Mouse (Mus musculus) neural tube, embryonic 14.5 days (tissue): Measurements from ENCODE around the gene Mettl14. TPM values are rescaled to one million over a fixed set of nuclear protein-coding genes. Genes with fewer than 3 reads are reported as not detected.

Experiments
- ATAC-seq: fragments of 200-750 bp; cut with Nextera tagmentation; 2 replicates; pipeline ENCODE4 v1.8.0; 2017; ENCODE audit warnings: low read depth, mild to moderate bottlenecking, moderate TSS enrichment, moderate library complexity
- H3K27ac ChIP-seq: fragments of 300-500 bp; sonication (generic); 2 replicates; pipeline ENCODE4 v1.5.1; 2014; ENCODE audit warnings: low read depth, mild to moderate bottlenecking, control low read depth, low read length, moderate library complexity, mixed read lengths
- H3K27me3 ChIP-seq: fragments of 300-500 bp; sonication (generic); 2 replicates; pipeline ENCODE4 v1.6.1; 2014; ENCODE audit warnings: low read length; ENCODE audit not compliant: control insufficient read depth, insufficient read depth
- H3K36me3 ChIP-seq: fragments of 300-500 bp; sonication (generic); 2 replicates; pipeline ENCODE4 v1.6.1; 2014; ENCODE audit warnings: low read length, mixed read lengths; ENCODE audit not compliant: control insufficient read depth, insufficient read depth
- H3K4me1 ChIP-seq: fragments of 300-500 bp; sonication (generic); 2 replicates; pipeline ENCODE4 v1.6.1; 2014; ENCODE audit warnings: low read length; ENCODE audit not compliant: control insufficient read depth, insufficient read depth
- H3K4me2 ChIP-seq: fragments of 300-500 bp; sonication (generic); 2 replicates; pipeline ENCODE4 v1.6.1; 2014; ENCODE audit warnings: mild to moderate bottlenecking, low read depth, low read length, control low read depth
- H3K4me3 ChIP-seq: fragments of 300-500 bp; sonication (generic); 2 replicates; pipeline ENCODE4 v1.5.1; 2014; ENCODE audit warnings: low read depth, low read length, control low read depth, mixed read lengths
- H3K9ac ChIP-seq: fragments of 300-500 bp; sonication (generic); replicated peaks from 2 replicates; pipeline ENCODE4 v1.6.1; 2014; ENCODE audit warnings: low read depth, mild to moderate bottlenecking, control low read depth, low read length, mixed read lengths
- H3K9me3 ChIP-seq: fragments of 300-500 bp; sonication (generic); 2 replicates; pipeline ENCODE4 v1.6.1; 2016; ENCODE audit warnings: low read length; ENCODE audit not compliant: control insufficient read depth
- WGBS: fragments of 180-500 bp; shearing (Covaris S2); extraction: QIAGEN DNeasy Blood & Tissue Kit; methylation state at CpG from one replicate; pipeline ENCODE4 v1.1.7; 2014; 5-methylcytosine and 5-hydroxymethylcytosine counted together
- polyA plus RNA-seq: library from polyadenylated mRNA; unstranded; fragments of >200 nt; fragmentation: Nextera tagmentation; extraction: Ambion mirVana; gene quantifications from 2 replicates; pipeline ENCODE4 v1.2.1, GENCODE M21; 2014

Gene Mettl14
- polyA plus RNA-seq: 16.6 and 19.8 TPM in 2 replicates

DNA sequence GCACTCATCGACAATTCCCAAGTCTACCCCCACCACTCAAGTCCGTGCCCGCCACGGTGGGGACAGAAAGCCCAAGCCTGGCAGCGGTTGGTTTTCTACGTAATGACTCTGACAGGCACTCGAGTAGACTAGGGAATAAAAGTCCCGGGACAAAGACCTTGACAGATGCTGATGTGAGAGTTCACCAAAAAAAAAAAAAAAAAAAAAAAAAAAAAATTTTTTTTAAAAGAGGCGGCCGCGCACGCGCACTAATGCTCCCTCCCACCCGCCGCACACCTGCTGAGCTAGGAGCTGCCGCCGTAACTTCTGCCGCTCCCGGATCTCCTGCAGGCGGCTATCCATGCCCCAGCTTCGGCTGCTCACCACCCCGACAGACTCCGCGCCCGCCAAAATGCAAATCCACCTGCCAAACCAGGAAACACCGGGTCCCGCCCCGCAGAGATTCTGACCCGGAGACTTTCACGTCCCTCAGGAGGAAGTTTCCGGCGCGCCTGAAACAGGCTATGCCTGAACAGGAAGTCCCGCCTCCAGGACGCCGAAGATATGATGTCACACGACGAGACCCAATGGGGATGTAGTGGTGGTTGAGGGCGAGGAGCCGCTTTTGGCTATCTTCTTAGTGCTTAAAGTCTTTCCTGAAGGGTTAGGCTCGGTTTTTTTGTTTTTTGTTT, at the start of gene Mettl14:
Mettl14 (minus strand) TSS at position 623 of the 671 bp plus-strand sequence.
- H3K27ac ChIP-seq: peak within 1 kb of the TSS; percentile 85
- H3K27me3 ChIP-seq: no peaks in the 10 kb centered on the region
- H3K4me2 ChIP-seq: peak within 1 kb of the TSS; percentile 81
- peaks cover 14% of the 10 kb centered on the region for H3K4me1 ChIP-seq
- peak within 1 kb of the TSS; percentile 59; the same call in 1 of the 2 replicates for H3K9ac ChIP-seq
- no peaks in the 10 kb centered on the region for H3K9me3 ChIP-seq
- H3K4me3 ChIP-seq: peak within 1 kb of the TSS; percentile 69
- H3K36me3 ChIP-seq: 0 out of 2 replicates have a peak, but pooled peaks cover 2% of the 10 kb centered on the region
- ATAC-seq: peak; percentile 100
- under 1% methylated on average over 41 of the region's 41 CpGs for WGBS

- H3K27ac ChIP-seq: no peak overlapping the region
- no peak overlapping the region for H3K9ac ChIP-seq
- no peak for ATAC-seq
- no peaks in the 10 kb centered on the region for H3K4me1 ChIP-seq
- no peaks in the 10 kb centered on the region for H3K9me3 ChIP-seq
- WGBS: 80% methylated on average over 3 of the region's 3 CpGs
- no peaks in the 10 kb centered on the region for H3K27me3 ChIP-seq
- H3K4me3 ChIP-seq: no peak overlapping the region
- H3K4me2 ChIP-seq: no peak overlapping the region
- no peaks in the 10 kb centered on the region for H3K36me3 ChIP-seq
Observed at GRCm38 (mm10) chr3:123433362-123433761, 47.5 kb upstream of the Mettl14 start.

DNA sequence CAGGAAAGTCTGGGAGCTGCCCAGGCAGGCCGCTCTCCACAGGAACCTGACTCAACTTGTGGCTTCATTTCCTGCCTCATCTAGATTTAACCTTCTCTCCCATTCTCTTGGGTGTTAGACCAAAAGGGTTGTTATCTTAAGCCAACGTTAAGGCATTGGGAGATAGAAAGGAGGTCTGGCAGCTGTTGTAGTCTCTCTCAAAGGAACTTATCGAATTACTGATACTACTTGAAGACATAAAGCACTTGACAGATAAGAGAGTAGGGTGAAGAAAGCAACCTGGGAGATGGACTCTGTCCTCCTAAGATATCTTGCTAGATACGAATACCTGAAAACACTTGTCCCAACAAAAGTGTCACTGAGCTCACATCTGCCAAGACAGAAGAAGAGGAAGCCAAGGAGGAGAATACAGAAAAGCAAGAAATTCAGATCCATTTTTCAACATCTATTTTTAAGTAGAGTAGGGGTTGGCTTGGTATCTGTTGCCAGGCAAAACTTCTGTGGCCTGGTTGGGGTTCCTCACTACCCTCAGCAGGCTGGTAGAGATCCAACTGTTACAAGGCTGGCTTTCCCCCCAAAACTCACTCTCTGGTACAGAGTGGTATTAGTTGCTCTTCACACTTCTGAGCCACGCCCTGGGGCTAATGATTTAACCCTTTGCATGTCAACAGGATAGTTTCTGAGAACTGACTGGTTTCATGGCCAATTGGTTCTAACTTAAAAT, 46.2 kb upstream of the Mettl14 start:
- Histone ChIP-seq H3K27me3 (no peaks in the 10 kb centered on the region), H3K9me3 (no peaks in the 10 kb centered on the region), H3K4me3 (no peak overlapping the region), H3K4me1 (no peaks in the 10 kb centered on the region), H3K36me3 (no peaks in the 10 kb centered on the region), H3K4me2 (no peak overlapping the region), H3K9ac (no peak overlapping the region), H3K27ac (no peak overlapping the region)
- no peak for ATAC-seq
- WGBS: 75% methylated on average over 5 of the region's 5 CpGs

- no peaks in the 10 kb centered on the region for H3K4me1 ChIP-seq
- H3K4me3 ChIP-seq: no peak overlapping the region
- no peaks in the 10 kb centered on the region for H3K36me3 ChIP-seq
- no peaks in the 10 kb centered on the region for H3K9me3 ChIP-seq
- H3K27me3 ChIP-seq: no peaks in the 10 kb centered on the region
- 87% methylated on average over 22 of the region's 22 CpGs for WGBS
- no peak for ATAC-seq
- no peak overlapping the region for H3K4me2 ChIP-seq
- H3K9ac ChIP-seq: no peak overlapping the region
- H3K27ac ChIP-seq: no peak overlapping the region
Observed at GRCm38 (mm10) chr3:123429597-123430458, 43.9 kb upstream of the Mettl14 start.

- H3K27ac ChIP-seq: no peak overlapping the region
- H3K4me3 ChIP-seq: no peak overlapping the region
- no peaks in the 10 kb centered on the region for H3K9me3 ChIP-seq
- 66% methylated on average over 4 of the region's 4 CpGs for WGBS
- H3K9ac ChIP-seq: no peak overlapping the region
- H3K4me2 ChIP-seq: no peak overlapping the region
- no peaks in the 10 kb centered on the region for H3K36me3 ChIP-seq
- no peaks in the 10 kb centered on the region for H3K4me1 ChIP-seq
- ATAC-seq: no peak
- no peaks in the 10 kb centered on the region for H3K27me3 ChIP-seq
Observed at GRCm38 (mm10) chr3:123428005-123428404, 42.1 kb upstream of the Mettl14 start.

DNA sequence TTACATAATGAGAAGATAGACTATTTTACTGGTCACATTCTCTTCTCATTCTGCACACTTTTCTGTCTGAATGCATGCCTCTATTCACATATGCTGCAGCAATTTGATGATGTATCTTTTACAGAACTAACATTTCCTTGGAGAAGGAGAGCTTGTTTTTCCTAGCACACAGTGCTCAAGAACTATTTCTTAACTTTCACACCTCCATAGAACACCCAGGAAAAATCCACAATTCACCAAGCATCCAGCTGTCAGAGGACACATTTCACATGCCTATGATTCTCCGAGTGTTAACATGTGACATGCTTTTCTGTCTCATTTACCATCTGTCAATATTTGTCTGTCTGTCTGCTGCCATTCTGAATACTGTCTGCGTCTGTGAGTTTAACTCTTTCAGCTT, 39.7 kb upstream of the Mettl14 start:
- WGBS: 63% methylated on average over 2 of the region's 2 CpGs
- H3K27me3 ChIP-seq: no peaks in the 10 kb centered on the region
- H3K9me3 ChIP-seq: no peaks in the 10 kb centered on the region
- no peak overlapping the region for H3K9ac ChIP-seq
- H3K4me1 ChIP-seq: no peaks in the 10 kb centered on the region
- H3K4me3 ChIP-seq: no peak overlapping the region
- no peak for ATAC-seq
- no peak overlapping the region for H3K27ac ChIP-seq
- H3K4me2 ChIP-seq: no peak overlapping the region
- H3K36me3 ChIP-seq: no peaks in the 10 kb centered on the region

- no peak overlapping the region for H3K9ac ChIP-seq
- no peak overlapping the region for H3K4me3 ChIP-seq
- ATAC-seq: no peak
- no peak overlapping the region for H3K27ac ChIP-seq
- no peaks in the 10 kb centered on the region for H3K27me3 ChIP-seq
- H3K4me1 ChIP-seq: no peaks in the 10 kb centered on the region
- H3K36me3 ChIP-seq: no peaks in the 10 kb centered on the region
- no peak overlapping the region for H3K4me2 ChIP-seq
- H3K9me3 ChIP-seq: no peaks in the 10 kb centered on the region
- WGBS: 27% methylated on average over 5 of the region's 5 CpGs
Observed at GRCm38 (mm10) chr3:123413173-123413572, 27.3 kb upstream of the Mettl14 start.

DNA sequence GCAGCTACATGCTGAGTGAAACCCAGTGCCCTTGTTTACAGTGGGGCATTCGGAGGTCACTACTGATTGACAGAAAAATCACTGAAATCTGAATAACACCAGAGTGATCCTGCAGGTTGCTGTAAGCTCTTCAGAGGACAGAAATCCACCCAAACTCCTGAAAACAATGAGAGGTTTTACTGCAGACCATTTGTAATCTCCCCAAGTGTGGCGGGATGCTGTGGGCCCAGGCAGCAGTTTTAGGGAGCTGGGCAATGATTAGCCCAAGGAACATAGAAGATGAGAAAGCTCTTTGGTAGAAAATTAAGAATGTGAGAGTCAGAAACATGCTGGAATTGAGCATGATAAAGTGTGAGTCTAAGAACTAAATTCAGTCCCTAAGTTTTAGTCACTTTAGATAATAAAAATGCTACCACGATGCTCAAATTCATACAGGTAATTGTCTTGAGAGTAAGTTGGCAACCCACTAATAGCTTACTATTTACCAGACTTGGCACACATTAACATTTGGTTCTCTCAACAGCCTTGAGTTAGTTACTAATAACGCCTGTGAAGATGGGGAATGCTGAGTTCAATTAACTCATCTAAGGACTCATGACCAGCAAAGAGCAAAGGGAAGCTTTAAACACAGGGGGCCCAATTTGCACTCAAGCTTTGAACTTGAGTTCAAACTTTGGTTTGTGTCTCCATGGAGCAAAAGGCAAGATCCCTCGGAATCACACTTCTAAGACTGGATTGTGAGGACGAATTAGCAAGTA, 26.1 kb upstream of the Mettl14 start:
- WGBS: 73% methylated on average over 6 of the region's 6 CpGs

More for the DNA sequence above, 26.1 kb upstream of the Mettl14 start:
- Histone ChIP-seq H3K4me3 (no peak overlapping the region), H3K36me3 (no peaks in the 10 kb centered on the region), H3K9me3 (no peaks in the 10 kb centered on the region), H3K27ac (no peak overlapping the region), H3K4me2 (no peak overlapping the region), H3K9ac (no peak overlapping the region), H3K27me3 (no peaks in the 10 kb centered on the region), H3K4me1 (no peaks in the 10 kb centered on the region)
- ATAC-seq: no peak
